Mouse (Mus musculus) kidney, adult 10 weeks (tissue): ENCODE measurements around the gene Camk2n2. TPM values are rescaled to one million over a fixed set of nuclear protein-coding genes. Genes with fewer than 3 reads are reported as not detected.

Source experiments
- polyA plus RNA-seq: library from polyadenylated mRNA; stranded (reverse); fragments of 350-450 nt; fragmentation: Illumina TruSeq; extraction: RNeasy Lipid Tissue Mini Kit (QIAGEN cat#74804); gene quantifications from one replicate; pipeline ENCODE4 v1.2.3, GENCODE M21; 2014; ENCODE audit warnings: low read depth, low replicate concordance

The Camk2n2 gene
- polyA plus RNA-seq = 0.49 TPM

DNA sequence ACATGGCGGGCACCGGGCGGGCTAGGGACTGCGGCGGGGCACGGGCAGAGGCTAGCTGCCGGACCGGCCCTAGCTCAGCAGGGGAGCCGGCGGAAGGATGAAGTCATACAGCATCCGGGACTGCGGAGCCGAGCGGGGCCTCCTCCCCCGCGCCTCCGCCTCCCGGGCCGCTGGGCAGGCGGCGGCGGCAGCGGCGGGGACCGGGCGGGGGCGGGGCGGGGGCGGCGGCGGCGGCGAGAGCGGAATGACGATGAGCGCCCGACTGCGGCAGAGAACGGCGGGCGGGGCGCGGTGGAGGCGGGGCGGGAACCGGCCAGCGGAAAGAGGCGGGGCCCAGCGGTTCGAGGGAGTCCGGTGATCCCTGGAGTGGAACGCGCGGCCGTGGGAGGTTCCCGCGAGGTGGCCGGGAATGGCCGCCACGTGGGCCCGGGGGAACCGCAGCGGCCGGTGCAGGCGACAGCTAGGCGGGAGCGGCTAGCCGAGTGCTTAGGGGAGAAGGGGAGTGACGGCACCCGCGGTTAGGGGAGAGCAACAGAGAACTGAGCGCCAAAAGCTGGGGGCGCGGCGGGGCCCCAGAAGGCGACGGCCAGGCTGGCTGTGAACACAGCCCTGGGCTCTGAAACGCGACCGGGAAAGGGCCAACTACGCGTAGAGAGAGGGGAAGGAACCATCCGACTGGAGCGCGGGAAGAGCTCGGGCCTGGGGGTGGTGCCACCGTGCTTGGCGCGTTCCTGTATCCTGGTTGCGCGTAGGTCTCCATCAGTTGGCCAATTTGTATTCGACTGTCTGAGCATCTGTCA, at the start of gene Camk2n2:
Camk2n2 (minus strand) TSS at position 97 of the 800 bp plus-strand sequence.

DNA sequence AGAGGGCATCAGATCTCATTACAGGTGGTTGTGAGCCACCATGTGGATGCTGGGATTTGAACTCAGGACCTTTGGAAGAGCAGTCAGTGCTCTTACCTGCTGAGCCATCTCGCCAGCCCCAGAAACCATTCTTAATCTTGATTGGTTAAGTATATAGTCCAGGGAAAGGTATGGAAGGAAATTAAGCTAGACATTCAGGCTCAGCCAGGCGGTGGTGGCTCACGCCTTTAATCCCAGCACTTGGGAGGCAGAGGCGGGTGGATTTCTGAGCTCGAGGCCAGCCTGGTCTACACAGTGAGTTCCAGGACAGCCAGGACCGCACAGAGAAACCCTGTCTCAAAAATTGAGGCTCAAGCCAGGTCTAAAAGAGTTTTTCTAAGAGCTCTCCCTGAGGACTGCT, 46.9 kb upstream of the Camk2n2 start, which contains the start of gene Eif4g1:
Eif4g1 (plus strand) TSS at position 301 of the 400 bp plus-strand sequence.

DNA sequence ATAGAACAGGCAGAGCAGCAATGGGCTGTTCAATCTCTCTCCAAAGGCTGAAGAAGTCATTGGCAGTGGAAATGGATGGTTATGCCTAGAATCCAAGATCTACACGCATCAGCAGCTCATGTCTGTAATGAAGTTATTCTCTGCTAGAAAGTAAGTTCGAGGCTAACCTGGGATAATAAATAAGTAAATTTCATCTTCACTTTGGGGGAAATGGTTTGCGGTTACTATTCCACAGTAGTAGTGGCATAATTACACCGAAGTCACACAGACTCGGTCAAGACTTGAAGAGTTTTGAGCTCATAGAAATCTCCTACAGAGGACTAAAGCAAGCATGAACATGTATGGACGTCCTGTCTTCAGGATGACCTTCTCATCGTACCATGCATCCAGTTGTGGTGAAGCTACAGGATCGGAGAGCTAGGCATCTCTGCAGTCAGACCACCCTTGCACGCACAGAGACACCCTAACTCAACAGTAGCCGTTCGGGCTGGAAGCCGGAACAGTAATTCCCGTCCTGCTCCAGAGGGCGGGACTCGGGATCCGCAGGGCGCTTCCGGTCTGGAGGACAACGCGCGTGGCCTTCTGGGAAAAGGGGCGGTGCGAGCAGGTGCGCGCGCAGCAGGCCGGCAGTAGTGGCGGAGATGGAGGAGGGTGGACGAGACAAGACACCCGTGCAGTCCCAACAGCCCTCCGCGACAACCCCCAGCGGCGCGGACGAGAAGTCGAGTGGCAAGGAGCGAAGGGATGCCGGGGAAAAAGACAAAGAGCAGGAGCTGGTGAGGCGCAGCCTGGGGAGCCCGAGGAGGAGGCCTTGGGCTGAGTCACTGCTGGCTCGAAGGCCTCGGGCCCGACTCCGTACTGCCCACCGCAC, 30.2 kb upstream of the Camk2n2 start, which contains the start of gene Psmd2:
Psmd2 (plus strand) TSS at position 577 of the 871 bp plus-strand sequence.

DNA sequence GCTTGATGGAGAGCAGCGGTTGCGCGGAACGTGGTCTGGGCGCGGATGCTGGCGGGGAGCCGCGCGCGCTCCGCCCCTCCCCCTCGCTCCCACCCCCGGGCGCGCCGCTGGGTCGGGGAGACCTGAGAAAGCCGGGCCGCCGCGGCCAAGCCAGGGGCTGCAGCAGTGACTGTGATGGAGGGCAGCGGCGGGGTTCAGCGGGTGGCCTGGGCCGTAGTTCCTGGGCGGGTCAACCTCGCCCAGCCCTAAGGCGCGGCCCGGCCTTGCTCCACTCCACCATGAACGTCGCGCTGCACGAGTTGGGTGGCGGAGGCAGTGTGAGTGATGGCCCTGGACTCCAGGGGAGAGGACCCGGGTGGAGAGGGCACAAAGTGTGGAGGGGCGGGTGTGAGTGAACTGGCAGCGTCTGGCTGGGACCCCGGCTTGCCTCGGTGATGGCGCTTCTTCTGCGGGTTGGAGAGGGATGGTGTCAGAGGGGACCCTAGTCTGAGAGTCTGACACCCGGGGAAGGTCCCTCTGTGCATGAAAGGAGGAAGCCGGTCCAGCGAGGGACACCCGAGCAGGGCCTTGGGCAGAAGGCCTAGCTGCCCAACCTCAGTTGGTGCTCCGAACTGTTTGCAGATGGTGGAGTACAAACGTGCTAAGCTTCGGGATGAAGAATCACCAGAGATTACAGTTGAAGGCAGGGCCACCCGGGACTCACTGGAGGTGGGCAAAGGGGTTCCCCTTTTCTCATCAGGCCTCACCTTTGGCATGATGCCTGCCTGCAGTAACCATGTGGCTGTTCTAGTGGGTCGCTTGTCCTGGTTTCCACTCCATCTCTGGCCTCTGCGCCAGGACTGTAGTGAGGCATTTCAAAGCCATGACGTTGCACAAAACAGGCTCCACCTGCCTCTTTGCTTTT, 8.9 kb upstream of the Camk2n2 start, which contains the start of gene Ece2:
Ece2 (plus strand) TSS at position 98 of the 904 bp plus-strand sequence.

DNA sequence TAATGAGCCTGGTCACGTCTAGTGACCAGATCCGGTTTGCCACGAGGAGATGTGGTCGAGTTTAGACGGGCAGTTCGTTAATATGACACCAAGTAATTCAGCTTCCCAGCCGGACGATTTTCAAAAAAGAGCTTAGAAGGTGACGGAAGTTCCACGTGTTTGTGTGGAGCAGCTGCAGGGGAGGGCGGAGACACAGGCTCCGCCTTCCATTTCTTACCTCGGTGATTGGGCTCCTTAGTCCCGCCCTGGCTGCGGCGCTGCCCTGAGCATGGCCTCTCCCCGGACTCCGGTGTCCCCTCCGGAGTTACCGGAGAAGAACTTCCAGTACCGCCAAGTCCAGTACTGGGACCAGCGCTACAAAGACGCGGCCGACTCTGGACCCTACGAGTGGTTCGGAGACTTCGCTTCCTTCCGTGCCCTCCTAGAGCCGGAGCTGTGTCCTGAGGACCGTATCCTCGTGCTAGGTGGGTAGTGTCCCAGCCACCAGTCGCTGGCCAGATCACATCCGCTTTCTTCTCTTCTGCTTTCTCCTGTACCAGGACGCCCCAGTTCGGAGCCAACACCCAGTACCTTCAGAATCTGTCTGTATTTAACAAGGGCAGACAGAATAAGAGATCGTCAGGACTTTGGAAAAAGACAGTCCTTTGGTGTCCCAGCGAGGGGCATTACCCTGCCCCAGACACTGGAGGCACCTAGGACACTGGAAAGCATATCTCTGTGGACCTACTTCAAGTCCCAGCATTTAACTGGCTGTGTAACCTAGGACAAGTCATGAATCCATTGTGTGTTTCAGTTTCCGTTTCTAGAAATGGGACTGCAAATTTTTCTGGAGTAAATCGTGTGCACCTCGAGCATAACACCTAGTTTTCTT, 9.5 kb downstream of the Camk2n2 start, which contains the start of the genes Eef1akmt4, Gm49333 and Alg3:
Eef1akmt4 (plus strand) TSS at position 237 of the 871 bp plus-strand sequence.
Gm49333 (plus strand) TSS at position 254 of the 871 bp plus-strand sequence.
Alg3 (minus strand) TSS at position 379 of the 871 bp plus-strand sequence.

DNA sequence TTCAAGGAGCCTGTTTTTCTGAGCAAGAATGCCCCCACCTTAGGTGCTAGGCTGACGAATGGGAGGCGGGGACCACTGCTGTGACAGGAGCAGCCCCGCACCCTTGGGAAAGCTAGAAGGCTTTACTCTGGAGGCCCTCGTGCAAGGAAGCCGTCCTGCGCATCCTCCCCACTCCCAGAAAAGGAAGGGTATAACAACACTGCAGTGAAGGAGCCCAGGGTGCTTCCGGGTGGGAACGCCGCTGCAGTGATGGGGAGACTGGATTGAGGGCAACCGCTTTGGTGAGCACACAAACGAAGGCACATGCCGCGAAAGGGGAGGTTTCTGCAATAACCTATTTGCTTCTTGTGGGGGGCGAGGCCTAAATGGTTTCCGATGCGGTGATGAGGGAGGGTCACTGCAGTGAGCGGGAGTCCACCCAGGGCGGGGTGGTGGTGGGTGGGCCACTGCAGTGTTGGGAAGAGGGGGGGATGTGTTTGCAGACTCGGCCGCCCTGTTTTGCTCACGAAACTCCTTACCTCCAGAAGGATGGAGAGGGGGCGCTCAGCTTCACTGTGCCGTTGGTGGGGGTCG, 31.6 kb downstream of the Camk2n2 start, which contains the start of gene Vwa5b2:
Vwa5b2 (plus strand) TSS at position 106 of the 573 bp plus-strand sequence.

Other genes with a start within 250 kb of the Camk2n2 start
- gene Abcc5, start 194.9 kb downstream of the Camk2n2 start, polyA plus RNA-seq = 30.8 TPM
- 11.9 TPM for gene Eif2b5, start 122.5 kb downstream of the Camk2n2 start, polyA plus RNA-seq
- 18.8 TPM for gene Dvl3, start 104.3 kb downstream of the Camk2n2 start, polyA plus RNA-seq
- gene Ap2m1, start 85.8 kb downstream of the Camk2n2 start, polyA plus RNA-seq = 132 TPM
- 19.3 TPM for gene Abcf3, start 72.7 kb downstream of the Camk2n2 start, polyA plus RNA-seq
- not detected for gene Vwa5b2, start 31.8 kb downstream of the Camk2n2 start, polyA plus RNA-seq
- gene Eef1akmt4, start 9.7 kb downstream of the Camk2n2 start, polyA plus RNA-seq = 0.57 TPM
- gene Gm49333, start 9.7 kb downstream of the Camk2n2 start, polyA plus RNA-seq = not detected
- gene Alg3, start 9.6 kb downstream of the Camk2n2 start, polyA plus RNA-seq = 4.7 TPM
- not detected for gene Ece2, start 8.5 kb upstream of the Camk2n2 start, polyA plus RNA-seq
- gene Psmd2, start 30.4 kb upstream of the Camk2n2 start, polyA plus RNA-seq = 67.2 TPM
- gene Eif4g1, start 47.0 kb upstream of the Camk2n2 start, polyA plus RNA-seq = 88.1 TPM
- gene Fam131a, start 72.0 kb upstream of the Camk2n2 start, polyA plus RNA-seq = not detected
- gene Polr2h, start 96.4 kb upstream of the Camk2n2 start, polyA plus RNA-seq = 16.5 TPM
- not detected for gene Clcn2, start 96.5 kb upstream of the Camk2n2 start, polyA plus RNA-seq
- gene Chrd, start 111.8 kb upstream of the Camk2n2 start, polyA plus RNA-seq = 0.24 TPM
- gene Thpo, start 113.2 kb upstream of the Camk2n2 start, polyA plus RNA-seq = 0.36 TPM